Mouse (Mus musculus) hindbrain, embryonic 11.5 days (tissue): Measurements from ENCODE around the gene Vdr. TPM values are rescaled to one million over a fixed set of nuclear protein-coding genes. Genes with fewer than 3 reads are reported as not detected.

ENCODE experiments used
- ATAC-seq: fragments of 200-750 bp; cut with Nextera tagmentation; 2 replicates; pipeline ENCODE4 v1.8.0; 2017; ENCODE audit warnings: mild to moderate bottlenecking, moderate TSS enrichment, moderate library complexity; ENCODE audit not compliant: low FRiP score
- DNase-seq: peaks from one replicate; pipeline ENCODE4 v3.0.0-alpha.2; 2015; ENCODE audit warnings: low spot score
- H3K27ac ChIP-seq: fragments of 300-500 bp; sonication (generic); 2 replicates; pipeline ENCODE4 v1.5.1; 2014; ENCODE audit warnings: mild to moderate bottlenecking, low read depth, low read length
- H3K27me3 ChIP-seq: fragments of 300-500 bp; sonication (generic); 2 replicates; pipeline ENCODE4 v1.6.1; 2014; ENCODE audit warnings: mild to moderate bottlenecking, low read length, moderate library complexity, mixed read lengths; ENCODE audit not compliant: control insufficient read depth, insufficient read depth
- H3K36me3 ChIP-seq: fragments of 300-500 bp; sonication (generic); 2 replicates; pipeline ENCODE4 v1.6.1; 2014; ENCODE audit warnings: mild to moderate bottlenecking, low read length, moderate library complexity, mixed read lengths; ENCODE audit not compliant: control insufficient read depth, insufficient read depth
- H3K4me1 ChIP-seq: fragments of 300-500 bp; sonication (generic); replicated peaks from 2 replicates; pipeline ENCODE4 v1.6.1; 2014; ENCODE audit warnings: low read length, mixed read lengths; ENCODE audit not compliant: control insufficient read depth, insufficient read depth
- H3K4me2 ChIP-seq: fragments of 300-500 bp; sonication (generic); replicated peaks from 2 replicates; pipeline ENCODE4 v1.6.1; 2014; ENCODE audit warnings: mild to moderate bottlenecking, low read depth, low read length
- H3K4me3 ChIP-seq: fragments of 300-500 bp; sonication (generic); 2 replicates; pipeline ENCODE4 v1.5.1; 2014; ENCODE audit warnings: low read depth, low read length
- H3K9ac ChIP-seq: fragments of 300-500 bp; sonication (generic); 2 replicates; pipeline ENCODE4 v1.6.1; 2014; ENCODE audit warnings: low read depth, low read length
- H3K9me3 ChIP-seq: fragments of 300-500 bp; sonication (generic); 2 replicates; pipeline ENCODE4 v1.6.1; 2016; ENCODE audit warnings: low read length; ENCODE audit not compliant: control insufficient read depth
- WGBS: fragments of 180-500 bp; shearing (Covaris S2); extraction: QIAGEN DNeasy Blood & Tissue Kit; methylation state at CpG from one replicate; pipeline ENCODE4 v1.1.7; 2014; 5-methylcytosine and 5-hydroxymethylcytosine counted together
- polyA plus RNA-seq: library from polyadenylated mRNA; unstranded; fragments of >200 nt; fragmentation: Nextera tagmentation; extraction: Ambion mirVana; gene quantifications from 2 replicates; pipeline ENCODE4 v1.2.1, GENCODE M21; 2014

The Vdr gene
- polyA plus RNA-seq, 1 experiment from 2014 or later: 0.22 TPM

GRCm38 (mm10) chr15:97898791-97899190 lies 11.6 kb downstream of the Vdr start:
- no peaks in the 10 kb centered on the region for H3K27me3 ChIP-seq
- WGBS: 92% methylated on average over 5 of the region's 5 CpGs
- H3K9me3 ChIP-seq: no peaks in the 10 kb centered on the region
- H3K27ac ChIP-seq: no peak overlapping the region
- no peaks in the 10 kb centered on the region for H3K36me3 ChIP-seq
- no peak overlapping the region for H3K9ac ChIP-seq
- H3K4me3 ChIP-seq: no peak overlapping the region
- no peak for ATAC-seq
- no peak overlapping the region for H3K4me2 ChIP-seq
- no peak for DNase-seq
- no peaks in the 10 kb centered on the region for H3K4me1 ChIP-seq

- Histone ChIP-seq H3K27ac (no peak overlapping the region), H3K27me3 (no peaks in the 10 kb centered on the region), H3K4me1 (no peaks in the 10 kb centered on the region), H3K36me3 (no peaks in the 10 kb centered on the region), H3K9me3 (no peaks in the 10 kb centered on the region), H3K9ac (no peak overlapping the region), H3K4me2 (no peak overlapping the region), H3K4me3 (no peak overlapping the region)
- ATAC-seq (no peak), DNase-seq (no peak)
- 79% methylated on average over 16 of the region's 16 CpGs for whole genome bisulfite sequencing
Observed at GRCm38 (mm10) chr15:97896861-97897654, 13.4 kb downstream of the Vdr start.

GRCm38 (mm10) chr15:97896347-97896746 lies 14.1 kb downstream of the Vdr start:
- Histone ChIP-seq H3K9ac (no peak overlapping the region), H3K9me3 (no peaks in the 10 kb centered on the region), H3K27ac (no peak overlapping the region), H3K4me1 (no peaks in the 10 kb centered on the region), H3K4me2 (no peak overlapping the region), H3K36me3 (no peaks in the 10 kb centered on the region), H3K4me3 (no peak overlapping the region), H3K27me3 (no peaks in the 10 kb centered on the region)
- whole genome bisulfite sequencing: 71% methylated on average over 9 of the region's 9 CpGs
- no peak for ATAC-seq
- DNase-seq: no peak

GRCm38 (mm10) chr15:97895847-97896246 lies 14.6 kb downstream of the Vdr start:
- Histone ChIP-seq H3K27ac (no peak overlapping the region), H3K27me3 (no peaks in the 10 kb centered on the region), H3K36me3 (no peaks in the 10 kb centered on the region), H3K4me2 (no peak overlapping the region), H3K9me3 (no peaks in the 10 kb centered on the region), H3K4me1 (no peaks in the 10 kb centered on the region), H3K9ac (no peak overlapping the region), H3K4me3 (no peak overlapping the region)
- WGBS: 84% methylated on average over 12 of the region's 12 CpGs
- DNase-seq (no peak), ATAC-seq (no peak)

GRCm38 (mm10) chr15:97892506-97892905 lies 17.9 kb downstream of the Vdr start:
- Histone ChIP-seq H3K9me3 (no peaks in the 10 kb centered on the region), H3K4me3 (no peak overlapping the region), H3K4me1 (no peaks in the 10 kb centered on the region), H3K27ac (no peak overlapping the region), H3K27me3 (no peaks in the 10 kb centered on the region), H3K9ac (no peak overlapping the region), H3K36me3 (no peaks in the 10 kb centered on the region), H3K4me2 (no peak overlapping the region)
- whole genome bisulfite sequencing: 73% methylated on average over 8 of the region's 8 CpGs
- no peak for DNase-seq
- no peak for ATAC-seq

- DNase-seq (no peak), ATAC-seq (no peak)
- H3K4me2 ChIP-seq: no peak overlapping the region
- H3K4me3 ChIP-seq: no peak overlapping the region
- no peaks in the 10 kb centered on the region for H3K27me3 ChIP-seq
- no peaks in the 10 kb centered on the region for H3K36me3 ChIP-seq
- H3K9ac ChIP-seq: no peak overlapping the region
- 88% methylated on average over 10 of the region's 10 CpGs for WGBS
- no peaks in the 10 kb centered on the region for H3K4me1 ChIP-seq
- H3K9me3 ChIP-seq: no peaks in the 10 kb centered on the region
- no peak overlapping the region for H3K27ac ChIP-seq
Observed at GRCm38 (mm10) chr15:97890450-97890849, 20.0 kb downstream of the Vdr start.

GRCm38 (mm10) chr15:97890017-97890416 lies 20.4 kb downstream of the Vdr start:
- no peak overlapping the region for H3K27ac ChIP-seq
- no peaks in the 10 kb centered on the region for H3K4me1 ChIP-seq
- no peaks in the 10 kb centered on the region for H3K36me3 ChIP-seq
- DNase-seq: no peak
- no peak overlapping the region for H3K9ac ChIP-seq
- H3K27me3 ChIP-seq: no peaks in the 10 kb centered on the region
- WGBS: 76% methylated on average over 11 of the region's 11 CpGs
- H3K4me3 ChIP-seq: no peak overlapping the region
- no peak overlapping the region for H3K4me2 ChIP-seq
- no peak for ATAC-seq
- H3K9me3 ChIP-seq: no peaks in the 10 kb centered on the region

GRCm38 (mm10) chr15:97887541-97888016 lies 22.9 kb downstream of the Vdr start:
- H3K4me2 ChIP-seq: no peak overlapping the region
- no peaks in the 10 kb centered on the region for H3K9me3 ChIP-seq
- H3K27ac ChIP-seq: no peak overlapping the region
- no peak for DNase-seq
- no peak overlapping the region for H3K9ac ChIP-seq
- H3K27me3 ChIP-seq: no peaks in the 10 kb centered on the region
- no peaks in the 10 kb centered on the region for H3K36me3 ChIP-seq
- no peak overlapping the region for H3K4me3 ChIP-seq
- WGBS: 83% methylated on average over 10 of the region's 10 CpGs
- H3K4me1 ChIP-seq: no peaks in the 10 kb centered on the region
- ATAC-seq: no peak

GRCm38 (mm10) chr15:97881423-97881822 lies 29.0 kb downstream of the Vdr start:
- Histone ChIP-seq H3K9me3 (no peaks in the 10 kb centered on the region), H3K4me1 (no peaks in the 10 kb centered on the region), H3K9ac (no peak overlapping the region), H3K27me3 (no peaks in the 10 kb centered on the region), H3K27ac (no peak overlapping the region), H3K4me2 (no peak overlapping the region), H3K4me3 (no peak overlapping the region), H3K36me3 (no peaks in the 10 kb centered on the region)
- DNase-seq (no peak), ATAC-seq (no peak)
- WGBS: 93% methylated on average over 8 of the region's 8 CpGs
